Mouse (Mus musculus): ENCODE data around the gene Ppp1r18. TPM values are rescaled to one million over a fixed set of nuclear protein-coding genes. Genes with fewer than 3 reads are reported as not detected.

Gene Ppp1r18
- polyA plus RNA-seq, 1 experiment from 2014 or later: 28.9 TPM

- Histone ChIP-seq H3K9me3 (no peaks in the 10 kb centered on the region), H3K4me3 (no peak overlapping the region), H3K9ac (no peak overlapping the region), H3K27ac (no peak overlapping the region), H3K4me2 (replicated peaks) (no peak overlapping the region), H3K4me1 (peaks cover 19% of the 10 kb centered on the region), H3K27me3 (no peaks in the 10 kb centered on the region), H3K36me3 (peaks cover 70% of the 10 kb centered on the region)
- WGBS: 89% methylated on average over 1 of the region's 1 CpGs
- ATAC-seq (ENCODE audit: insufficient number of reproducible peaks, insufficient read depth, low FRiP score, low TSS enrichment): no peak
These were observed 40.2 kb downstream of the Ppp1r18 start for GRCm38 (mm10) chr17:35905587-35905986.

DNA sequence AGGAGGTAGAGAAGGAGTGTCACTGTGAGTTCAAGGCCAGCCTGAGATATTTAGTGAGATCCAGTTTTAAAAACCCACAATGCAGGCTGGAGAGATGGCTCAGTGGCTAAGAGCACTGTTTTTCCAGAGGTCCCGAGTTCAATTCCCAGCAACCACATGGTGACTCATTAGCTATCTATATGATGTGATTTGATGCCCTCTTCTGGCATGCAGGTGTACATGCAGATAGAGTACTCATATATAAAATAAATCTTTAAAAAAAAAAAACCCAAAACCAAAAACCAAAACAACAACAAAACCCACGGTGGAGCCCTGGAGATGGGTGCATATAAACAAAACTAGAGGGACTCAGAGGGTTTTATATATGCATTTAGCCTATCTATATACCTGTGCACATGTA is 42.2 kb downstream of the Ppp1r18 start:
- Histone ChIP-seq H3K4me1 (peaks cover 19% of the 10 kb centered on the region), H3K36me3 (peaks cover 66% of the 10 kb centered on the region), H3K9ac (no peak overlapping the region), H3K27ac (no peak overlapping the region), H3K27me3 (no peaks in the 10 kb centered on the region), H3K4me3 (no peak overlapping the region), H3K4me2 (replicated peaks) (no peak overlapping the region), H3K9me3 (no peaks in the 10 kb centered on the region)
- 86% methylated on average over 2 of the region's 2 CpGs for WGBS
- ATAC-seq (ENCODE audit: insufficient number of reproducible peaks, insufficient read depth, low FRiP score, low TSS enrichment): no peak

DNA sequence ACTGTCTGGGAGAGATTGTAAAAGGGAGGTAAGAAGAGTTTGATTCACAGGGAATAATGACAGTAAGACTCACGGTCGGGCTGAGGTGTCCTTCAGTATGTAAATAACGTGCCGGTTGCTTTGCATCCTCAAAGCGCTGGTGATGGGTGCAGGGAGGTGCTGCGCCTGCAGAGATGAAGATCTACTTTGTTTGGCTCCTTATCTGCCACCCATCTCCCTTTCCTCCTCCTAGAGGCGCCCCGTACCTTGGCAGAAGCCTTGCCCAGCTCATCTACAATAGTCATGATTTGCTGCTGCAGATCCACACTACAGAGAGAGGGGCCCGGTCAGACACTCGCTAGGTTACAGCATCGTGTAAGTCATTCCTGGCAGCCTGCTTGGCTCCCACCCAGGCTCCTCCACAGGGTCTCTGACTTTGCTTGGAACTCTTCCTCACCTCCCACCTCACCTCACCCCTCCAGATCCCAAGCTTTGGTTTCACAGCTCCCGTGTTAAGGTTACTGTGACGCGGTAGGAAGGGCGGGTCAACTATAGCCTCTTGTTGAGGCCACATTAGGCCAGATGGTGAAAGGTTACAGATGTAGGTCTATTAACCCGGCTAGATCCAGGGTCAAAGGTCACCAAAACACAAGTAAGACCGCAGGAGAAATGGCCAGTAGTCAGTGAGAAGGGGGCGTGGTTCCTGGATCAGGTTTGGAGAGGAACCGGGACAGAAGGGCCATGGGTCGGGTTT is 44.0 kb downstream of the Ppp1r18 start:
- H3K4me1 ChIP-seq: peaks cover 19% of the 10 kb centered on the region
- no peaks in the 10 kb centered on the region for H3K9me3 ChIP-seq
- 25% methylated on average over 20 of the region's 20 CpGs for WGBS
- H3K4me2 ChIP-seq (replicated peaks): peak overlapping the region; percentile 87
- H3K36me3 ChIP-seq: peaks cover 57% of the 10 kb centered on the region
- H3K9ac ChIP-seq: peak overlapping the region; percentile 80
- H3K27ac ChIP-seq: peak overlapping the region; percentile 78
- ATAC-seq (ENCODE audit: insufficient number of reproducible peaks, insufficient read depth, low FRiP score, low TSS enrichment): peak; percentile 30; the same call in 1 of the 2 replicates
- H3K4me3 ChIP-seq: peak overlapping the region; percentile 79
- H3K27me3 ChIP-seq: no peaks in the 10 kb centered on the region

DNA sequence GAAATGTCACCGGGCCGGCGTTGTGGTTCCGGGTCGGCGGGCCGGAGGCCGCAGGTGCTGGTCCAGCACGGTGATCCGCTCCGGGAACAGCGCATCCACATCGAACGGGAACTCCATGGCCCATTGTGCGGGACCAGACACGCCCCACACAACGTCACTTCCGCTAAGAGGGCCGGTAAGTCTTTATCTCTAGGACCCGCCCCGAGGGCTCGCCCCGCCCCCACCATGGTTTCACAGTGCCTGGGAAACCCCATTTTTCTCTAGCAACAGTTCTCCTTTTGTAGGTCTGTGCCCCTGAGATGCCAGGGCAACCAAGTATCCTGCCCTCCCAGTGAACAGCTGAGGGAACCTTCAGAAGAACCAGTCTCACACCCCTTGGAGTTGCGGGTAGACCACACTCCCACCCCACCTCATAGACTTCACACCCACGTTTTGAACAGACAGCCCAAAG is 44.6 kb downstream of the Ppp1r18 start, which contains the start of gene Atat1:
Atat1 (minus strand) TSS at position 157 of the 451 bp plus-strand sequence.
- no peaks in the 10 kb centered on the region for H3K27me3 ChIP-seq
- peak within 1 kb of the TSS; percentile 79 for H3K4me3 ChIP-seq
- no peaks in the 10 kb centered on the region for H3K9me3 ChIP-seq
- ATAC-seq (ENCODE audit: insufficient number of reproducible peaks, insufficient read depth, low FRiP score, low TSS enrichment): peak; percentile 86
- WGBS: 4% methylated on average over 25 of the region's 25 CpGs
- H3K9ac ChIP-seq: peak within 1 kb of the TSS; percentile 80
- H3K4me2 ChIP-seq (replicated peaks): peak within 1 kb of the TSS; percentile 87
- H3K36me3 ChIP-seq: peaks cover 51% of the 10 kb centered on the region
- H3K4me1 ChIP-seq: peaks cover 19% of the 10 kb centered on the region
- H3K27ac ChIP-seq: peak within 1 kb of the TSS; percentile 78

GRCm38 (mm10) chr17:35914975-35915374 is 49.6 kb downstream of the Ppp1r18 start:
- no peak for ATAC-seq (ENCODE audit: insufficient number of reproducible peaks, insufficient read depth, low FRiP score, low TSS enrichment)
- peak overlapping the region; percentile 83 for H3K4me2 ChIP-seq (replicated peaks)
- H3K36me3 ChIP-seq: peaks cover 18% of the 10 kb centered on the region; the same call in 1 of the 2 replicates
- no peaks in the 10 kb centered on the region for H3K9me3 ChIP-seq
- peaks cover 15% of the 10 kb centered on the region for H3K4me1 ChIP-seq
- no peaks in the 10 kb centered on the region for H3K27me3 ChIP-seq
- no peak overlapping the region for H3K27ac ChIP-seq
- no peak overlapping the region for H3K9ac ChIP-seq
- WGBS: 83% methylated on average over 6 of the region's 6 CpGs
- peak overlapping the region; percentile 57; the same call in 1 of the 2 replicates for H3K4me3 ChIP-seq

GRCm38 (mm10) chr17:35915538-35916296 is 50.3 kb downstream of the Ppp1r18 start:
- Histone ChIP-seq H3K9ac (peak overlapping the region; percentile 82), H3K27ac (peak overlapping the region; percentile 98), H3K9me3 (no peaks in the 10 kb centered on the region), H3K4me2 (replicated peaks) (peak overlapping the region; percentile 83), H3K36me3 (peaks cover 18% of the 10 kb centered on the region; the same call in 1 of the 2 replicates), H3K4me1 (peaks cover 20% of the 10 kb centered on the region), H3K27me3 (no peaks in the 10 kb centered on the region), H3K4me3 (peak overlapping the region; percentile 57)
- WGBS: 2% methylated on average over 28 of the region's 28 CpGs
- ATAC-seq (ENCODE audit: insufficient number of reproducible peaks, insufficient read depth, low FRiP score, low TSS enrichment): no peak

GRCm38 (mm10) chr17:35916297-35917142 is 51.1 kb downstream of the Ppp1r18 start, which contains the start of the genes Mrps18b and Ppp1r10:
Gene Mrps18b, minus strand, starts transcription at chr17:35916389.
Gene Ppp1r10, plus strand, starts transcription at chr17:35916434.
- peak; percentile 94 for ATAC-seq (ENCODE audit: insufficient number of reproducible peaks, insufficient read depth, low FRiP score, low TSS enrichment)
- H3K27me3 ChIP-seq: no peaks in the 10 kb centered on the region
- no peaks in the 10 kb centered on the region for H3K9me3 ChIP-seq
- WGBS: under 1% methylated on average over 83 of the region's 83 CpGs
- peak within 1 kb of the TSS; percentile 82 for H3K9ac ChIP-seq
- H3K4me1 ChIP-seq: peaks cover 20% of the 10 kb centered on the region
- H3K27ac ChIP-seq: peak within 1 kb of the TSS; percentile 98
- peaks cover 13% of the 10 kb centered on the region; the same call in 1 of the 2 replicates for H3K36me3 ChIP-seq
- H3K4me2 ChIP-seq (replicated peaks): peak within 1 kb of the TSS; percentile 89
- H3K4me3 ChIP-seq: peak within 1 kb of the TSS; percentile 57

GRCm38 (mm10) chr17:35917143-35917462 is 51.7 kb downstream of the Ppp1r18 start:
- Histone ChIP-seq H3K27me3 (no peaks in the 10 kb centered on the region), H3K36me3 (peaks cover 12% of the 10 kb centered on the region; the same call in 1 of the 2 replicates), H3K4me2 (replicated peaks) (peak overlapping the region; percentile 89), H3K4me3 (peak overlapping the region; percentile 57), H3K9me3 (no peaks in the 10 kb centered on the region), H3K27ac (peak overlapping the region; percentile 98), H3K4me1 (peaks cover 23% of the 10 kb centered on the region), H3K9ac (peak overlapping the region; percentile 82)
- 0% methylated on average over 8 of the region's 8 CpGs for WGBS
- ATAC-seq (ENCODE audit: insufficient number of reproducible peaks, insufficient read depth, low FRiP score, low TSS enrichment): no peak

GRCm38 (mm10) chr17:35917463-35918251 is 52.3 kb downstream of the Ppp1r18 start:
- Histone ChIP-seq H3K4me2 (replicated peaks) (peak overlapping the region; percentile 89), H3K27ac (peak overlapping the region; percentile 98), H3K36me3 (peaks cover 7% of the 10 kb centered on the region; the same call in 1 of the 2 replicates), H3K4me1 (peaks cover 23% of the 10 kb centered on the region), H3K4me3 (peak overlapping the region; percentile 57), H3K9me3 (no peaks in the 10 kb centered on the region), H3K9ac (peak overlapping the region; percentile 82), H3K27me3 (no peaks in the 10 kb centered on the region)
- ATAC-seq (ENCODE audit: insufficient number of reproducible peaks, insufficient read depth, low FRiP score, low TSS enrichment): no peak
- WGBS: under 1% methylated on average over 13 of the region's 13 CpGs

- 0% methylated on average over 11 of the region's 11 CpGs for WGBS
- Histone ChIP-seq H3K4me3 (peak overlapping the region; percentile 57), H3K4me2 (replicated peaks) (peak overlapping the region; percentile 89), H3K4me1 (peaks cover 23% of the 10 kb centered on the region), H3K9me3 (no peaks in the 10 kb centered on the region), H3K36me3 (peaks cover 8% of the 10 kb centered on the region), H3K9ac (peak overlapping the region; percentile 82), H3K27me3 (no peaks in the 10 kb centered on the region), H3K27ac (peak overlapping the region; percentile 98)
- no peak for ATAC-seq (ENCODE audit: insufficient number of reproducible peaks, insufficient read depth, low FRiP score, low TSS enrichment)
These were observed 53.1 kb downstream of the Ppp1r18 start for GRCm38 (mm10) chr17:35918276-35919059.
